Mouse (Mus musculus) lung, postnatal 0 days (tissue): ENCODE data around the gene Prkag1.

Experiments used
- CTCF ChIP-seq: IDR thresholded peaks from 2 replicates; pipeline ENCODE4 v1.5.1; 2016; ENCODE audit warnings: antibody characterized with exemption, mild to moderate bottlenecking
- EP300 ChIP-seq: IDR thresholded peaks from 2 replicates; pipeline ENCODE4 v1.6.1; 2016; ENCODE audit warnings: antibody characterized with exemption, mild to moderate bottlenecking, control low read depth

DNA sequence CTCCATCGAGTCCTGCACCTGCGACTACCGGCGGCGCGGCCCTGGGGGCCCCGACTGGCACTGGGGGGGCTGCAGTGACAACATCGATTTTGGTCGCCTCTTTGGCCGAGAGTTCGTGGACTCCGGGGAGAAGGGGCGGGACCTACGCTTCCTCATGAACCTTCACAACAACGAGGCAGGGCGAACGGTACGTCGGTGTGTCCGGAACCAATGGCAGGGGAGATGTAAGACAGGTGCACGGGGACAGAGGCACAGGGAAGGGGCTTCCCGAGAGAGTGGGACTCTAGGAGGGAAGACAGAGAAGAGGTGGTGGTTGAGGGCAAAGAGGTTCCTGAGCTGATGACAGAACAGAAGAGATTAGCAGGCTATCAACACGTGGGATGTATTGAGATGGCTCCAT lies 39.5 kb downstream of the Prkag1 start:
- no peak for TF ChIP-seq CTCF
- TF ChIP-seq EP300: no peak
